Mouse (Mus musculus): Measurements from ENCODE around the gene Ccdc107. TPM values are rescaled to one million over a fixed set of nuclear protein-coding genes. Genes with fewer than 3 reads are reported as not detected.

Ccdc107 gene
- polyA plus RNA-seq, 1 experiment from 2014 or later: 71.6 TPM

DNA sequence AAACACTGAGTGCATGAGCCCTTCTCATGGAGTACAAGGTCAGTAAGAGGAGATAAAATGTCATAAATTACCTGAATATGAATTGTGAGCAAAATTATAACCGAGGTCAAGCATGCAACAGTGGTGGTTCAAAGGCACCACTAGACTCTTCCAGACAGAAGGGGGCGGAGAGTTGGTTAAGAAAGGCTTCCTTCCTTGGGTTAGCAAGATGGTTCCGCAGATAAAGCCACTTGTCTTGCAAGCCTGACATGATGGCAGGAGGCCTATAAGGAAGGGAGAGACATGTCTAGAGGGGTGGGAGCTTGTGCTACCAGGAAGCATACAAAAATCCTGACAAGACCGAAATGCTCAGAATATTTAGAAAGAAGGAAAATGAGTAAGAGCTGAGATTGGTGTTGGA is 11.6 kb downstream of the Ccdc107 start:
- no peak for ATAC-seq (ENCODE audit: low FRiP score, low read depth)
- 83% methylated on average over 4 of the region's 4 CpGs for WGBS
- H3K36me3 ChIP-seq: no peaks in the 10 kb centered on the region
- no peak overlapping the region for H3K27ac ChIP-seq
- no peak overlapping the region for H3K4me2 ChIP-seq (replicated peaks)
- H3K4me3 ChIP-seq: no peak overlapping the region
- no peaks in the 10 kb centered on the region for H3K9me3 ChIP-seq
- H3K4me1 ChIP-seq: peaks cover 36% of the 10 kb centered on the region
- H3K9ac ChIP-seq: no peak overlapping the region
- peaks cover 12% of the 10 kb centered on the region; the same call in 1 of the 2 replicates for H3K27me3 ChIP-seq

- no peak for ATAC-seq (ENCODE audit: low FRiP score, low read depth)
- Histone ChIP-seq H3K4me3 (no peak overlapping the region), H3K9me3 (no peaks in the 10 kb centered on the region), H3K4me2 (replicated peaks) (no peak overlapping the region), H3K4me1 (peaks cover 38% of the 10 kb centered on the region), H3K36me3 (no peaks in the 10 kb centered on the region), H3K27me3 (peaks cover 12% of the 10 kb centered on the region; the same call in 1 of the 2 replicates), H3K27ac (no peak overlapping the region), H3K9ac (no peak overlapping the region)
- WGBS: 87% methylated on average over 8 of the region's 8 CpGs
Measured at GRCm38 (mm10) chr4:43506074-43506473, 13.4 kb downstream of the Ccdc107 start.

- no peak within 1 kb of the TSS for H3K27ac ChIP-seq
- H3K4me3 ChIP-seq: peak within 1 kb of the TSS; percentile 50
- peak; percentile 25; the same call in 1 of the 2 replicates for ATAC-seq (ENCODE audit: low FRiP score, low read depth)
- whole genome bisulfite sequencing: 49% methylated on average over 9 of the region's 9 CpGs
- H3K4me1 ChIP-seq: peaks cover 32% of the 10 kb centered on the region
- peak within 1 kb of the TSS; percentile 73 for H3K4me2 ChIP-seq (replicated peaks)
- H3K36me3 ChIP-seq: no peaks in the 10 kb centered on the region
- no peaks in the 10 kb centered on the region for H3K9me3 ChIP-seq
- peaks cover 12% of the 10 kb centered on the region; the same call in 1 of the 2 replicates for H3K27me3 ChIP-seq
- peak within 1 kb of the TSS; percentile 59; the same call in 1 of the 2 replicates for H3K9ac ChIP-seq
Measured at GRCm38 (mm10) chr4:43506536-43507185, 14.0 kb downstream of the Ccdc107 start, which contains the start of gene Car9. Car9 (plus strand) TSS chr4:43506966.

GRCm38 (mm10) chr4:43507938-43508665 is 15.4 kb downstream of the Ccdc107 start:
- peak overlapping the region; percentile 73 for H3K4me2 ChIP-seq (replicated peaks)
- H3K4me3 ChIP-seq: peak overlapping the region; percentile 50
- ATAC-seq (ENCODE audit: low FRiP score, low read depth): peak; percentile 30; the same call in 1 of the 2 replicates
- H3K9ac ChIP-seq: peak overlapping the region; percentile 59
- no peak overlapping the region for H3K27ac ChIP-seq
- no peaks in the 10 kb centered on the region for H3K9me3 ChIP-seq
- 8% methylated on average over 22 of the region's 22 CpGs for WGBS
- peaks cover 30% of the 10 kb centered on the region for H3K4me1 ChIP-seq
- H3K36me3 ChIP-seq: no peaks in the 10 kb centered on the region
- H3K27me3 ChIP-seq: peaks cover 12% of the 10 kb centered on the region; the same call in 1 of the 2 replicates

GRCm38 (mm10) chr4:43508666-43508997 is 15.9 kb downstream of the Ccdc107 start:
- Histone ChIP-seq H3K4me3 (peak overlapping the region; percentile 50), H3K9ac (peak overlapping the region; percentile 59), H3K27ac (no peak overlapping the region), H3K9me3 (no peaks in the 10 kb centered on the region), H3K36me3 (no peaks in the 10 kb centered on the region), H3K4me1 (peaks cover 31% of the 10 kb centered on the region), H3K4me2 (replicated peaks) (peak overlapping the region; percentile 73), H3K27me3 (peaks cover 12% of the 10 kb centered on the region; the same call in 1 of the 2 replicates)
- 5% methylated on average over 13 of the region's 13 CpGs for WGBS
- ATAC-seq (ENCODE audit: low FRiP score, low read depth): peak; percentile 83

GRCm38 (mm10) chr4:43509109-43509508 is 16.4 kb downstream of the Ccdc107 start:
- Histone ChIP-seq H3K4me3 (peak overlapping the region; percentile 50; the same call in 1 of the 2 replicates), H3K9me3 (no peaks in the 10 kb centered on the region), H3K27ac (no peak overlapping the region), H3K4me1 (peaks cover 35% of the 10 kb centered on the region), H3K36me3 (no peaks in the 10 kb centered on the region), H3K27me3 (peaks cover 12% of the 10 kb centered on the region; the same call in 1 of the 2 replicates), H3K4me2 (replicated peaks) (peak overlapping the region; percentile 73), H3K9ac (no peak overlapping the region; the same call in 1 of the 2 replicates)
- ATAC-seq (ENCODE audit: low FRiP score, low read depth): no peak
- WGBS: 37% methylated on average over 9 of the region's 9 CpGs

DNA sequence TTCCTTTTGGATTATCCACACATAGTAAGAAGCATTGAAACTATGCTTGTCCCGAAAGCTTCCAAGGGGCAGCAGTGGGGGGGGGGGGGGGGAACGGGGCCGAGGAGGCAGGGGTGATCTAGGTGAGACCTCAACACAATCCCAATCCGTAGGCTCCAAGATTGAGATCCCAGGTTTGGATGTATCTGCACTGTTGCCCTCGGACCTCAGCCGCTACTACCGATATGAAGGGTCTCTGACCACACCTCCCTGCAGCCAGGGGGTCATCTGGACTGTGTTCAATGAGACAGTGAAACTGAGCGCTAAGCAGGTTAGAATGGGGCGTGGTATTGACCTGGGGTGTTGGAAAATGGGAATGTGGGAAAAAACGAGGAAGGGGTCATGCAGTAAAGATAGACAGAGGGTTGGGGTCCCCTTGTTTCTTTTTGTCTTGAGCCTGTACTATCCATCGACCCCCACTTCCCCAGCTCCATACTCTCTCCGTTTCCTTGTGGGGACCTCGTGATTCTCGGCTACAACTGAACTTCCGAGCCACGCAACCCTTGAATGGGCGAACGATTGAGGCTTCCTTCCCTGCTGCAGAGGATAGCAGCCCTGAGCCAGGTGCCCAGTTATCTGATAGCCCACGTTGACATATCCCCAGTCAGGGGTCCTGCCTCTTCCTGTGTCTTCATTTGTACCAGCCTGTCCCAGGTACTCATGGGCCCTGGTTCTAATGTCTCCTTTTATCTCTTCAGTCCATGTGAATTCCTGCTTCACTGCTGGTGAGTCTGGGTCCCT is 19.2 kb downstream of the Ccdc107 start:
- Histone ChIP-seq H3K36me3 (peaks cover 8% of the 10 kb centered on the region; the same call in 1 of the 2 replicates), H3K9me3 (no peaks in the 10 kb centered on the region), H3K4me1 (peaks cover 38% of the 10 kb centered on the region), H3K4me3 (no peak overlapping the region), H3K9ac (no peak overlapping the region), H3K4me2 (replicated peaks) (no peak overlapping the region), H3K27me3 (peaks cover 8% of the 10 kb centered on the region; the same call in 1 of the 2 replicates), H3K27ac (no peak overlapping the region)
- no peak for ATAC-seq (ENCODE audit: low FRiP score, low read depth)
- 72% methylated on average over 19 of the region's 19 CpGs for WGBS

- Histone ChIP-seq H3K4me3 (no peak overlapping the region), H3K9ac (no peak overlapping the region), H3K27me3 (0 out of 2 replicates have a peak, but pooled peaks cover 1% of the 10 kb centered on the region), H3K27ac (no peak overlapping the region), H3K9me3 (no peaks in the 10 kb centered on the region), H3K36me3 (peaks cover 8% of the 10 kb centered on the region; the same call in 1 of the 2 replicates), H3K4me1 (peaks cover 30% of the 10 kb centered on the region), H3K4me2 (replicated peaks) (no peak overlapping the region)
- ATAC-seq (ENCODE audit: low FRiP score, low read depth): no peak
- 64% methylated on average over 7 of the region's 7 CpGs for WGBS
Measured at GRCm38 (mm10) chr4:43512653-43513052, 20.0 kb downstream of the Ccdc107 start.

GRCm38 (mm10) chr4:43513300-43513699 is 20.6 kb downstream of the Ccdc107 start:
- Histone ChIP-seq H3K9me3 (no peaks in the 10 kb centered on the region), H3K36me3 (peaks cover 12% of the 10 kb centered on the region), H3K27ac (no peak overlapping the region), H3K4me3 (no peak overlapping the region), H3K4me1 (peaks cover 24% of the 10 kb centered on the region), H3K4me2 (replicated peaks) (no peak overlapping the region), H3K9ac (no peak overlapping the region), H3K27me3 (no peaks in the 10 kb centered on the region)
- ATAC-seq (ENCODE audit: low FRiP score, low read depth): no peak
- 83% methylated on average over 4 of the region's 4 CpGs for WGBS

DNA sequence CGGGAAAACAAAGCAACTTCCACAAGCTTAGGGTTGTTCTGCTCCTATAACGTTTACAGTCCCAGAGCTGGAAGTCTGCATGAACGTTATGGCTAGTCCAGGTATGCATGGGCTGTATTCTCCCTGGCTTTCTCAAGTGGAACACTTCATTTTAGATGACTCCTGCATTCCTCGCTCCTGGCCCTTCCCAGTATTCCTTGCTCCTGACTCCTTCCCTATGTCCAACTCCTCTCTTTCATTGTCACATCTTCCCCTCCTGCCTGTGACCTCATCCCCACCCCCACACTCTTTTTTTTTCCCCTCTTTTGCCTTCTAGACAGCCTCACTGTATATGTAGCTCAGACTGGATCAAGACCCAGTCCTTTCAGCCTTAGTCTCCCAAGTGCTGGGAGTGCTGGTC is 21.1 kb downstream of the Ccdc107 start:
- Histone ChIP-seq H3K4me1 (peaks cover 22% of the 10 kb centered on the region), H3K4me3 (no peak overlapping the region), H3K9me3 (no peaks in the 10 kb centered on the region), H3K4me2 (replicated peaks) (no peak overlapping the region), H3K36me3 (peaks cover 14% of the 10 kb centered on the region), H3K9ac (no peak overlapping the region), H3K27ac (no peak overlapping the region), H3K27me3 (peaks cover 2% of the 10 kb centered on the region)
- 65% methylated on average over 4 of the region's 4 CpGs for WGBS
- no peak for ATAC-seq (ENCODE audit: low FRiP score, low read depth)

GRCm38 (mm10) chr4:43515764-43516708 is 23.3 kb downstream of the Ccdc107 start:
- Histone ChIP-seq H3K36me3 (peaks cover 18% of the 10 kb centered on the region), H3K4me3 (no peak overlapping the region), H3K27ac (no peak overlapping the region), H3K27me3 (peaks cover 9% of the 10 kb centered on the region), H3K4me1 (peaks cover 35% of the 10 kb centered on the region), H3K9ac (no peak overlapping the region), H3K4me2 (replicated peaks) (no peak overlapping the region), H3K9me3 (no peaks in the 10 kb centered on the region)
- 68% methylated on average over 11 of the region's 11 CpGs for WGBS
- no peak for ATAC-seq (ENCODE audit: low FRiP score, low read depth)
